Mouse (Mus musculus): ENCODE results near the gene Dlx4.

Gene Dlx4

GRCm38 (mm10) chr11:95105274-95105874 lies 40.7 kb downstream of the Dlx4 start:
- peak; percentile 58 for DNase-seq (ENCODE audit: extremely low spot score, low spot score)

DNA sequence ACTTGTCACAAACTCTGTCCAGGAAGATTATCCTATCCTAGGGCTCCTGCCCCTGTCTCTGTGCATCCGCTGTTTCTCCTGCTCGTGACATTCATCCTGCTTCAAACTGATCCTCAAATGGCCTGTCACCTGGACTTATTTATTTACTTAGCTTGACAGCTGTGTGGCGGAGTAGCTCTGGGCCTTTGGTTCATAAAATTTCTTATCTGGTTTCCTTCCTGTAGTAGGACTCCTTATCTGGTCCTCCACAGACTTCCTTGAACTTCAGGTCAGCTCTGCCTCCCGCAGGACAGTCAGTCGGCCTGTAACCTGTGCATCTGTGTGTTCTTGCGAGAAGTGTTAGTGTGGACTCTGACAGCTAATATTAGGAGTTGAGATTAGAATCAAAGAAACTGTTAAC lies 41.8 kb downstream of the Dlx4 start:
- DNase-seq (ENCODE audit: extremely low spot score, low spot score) = no peak

DNA sequence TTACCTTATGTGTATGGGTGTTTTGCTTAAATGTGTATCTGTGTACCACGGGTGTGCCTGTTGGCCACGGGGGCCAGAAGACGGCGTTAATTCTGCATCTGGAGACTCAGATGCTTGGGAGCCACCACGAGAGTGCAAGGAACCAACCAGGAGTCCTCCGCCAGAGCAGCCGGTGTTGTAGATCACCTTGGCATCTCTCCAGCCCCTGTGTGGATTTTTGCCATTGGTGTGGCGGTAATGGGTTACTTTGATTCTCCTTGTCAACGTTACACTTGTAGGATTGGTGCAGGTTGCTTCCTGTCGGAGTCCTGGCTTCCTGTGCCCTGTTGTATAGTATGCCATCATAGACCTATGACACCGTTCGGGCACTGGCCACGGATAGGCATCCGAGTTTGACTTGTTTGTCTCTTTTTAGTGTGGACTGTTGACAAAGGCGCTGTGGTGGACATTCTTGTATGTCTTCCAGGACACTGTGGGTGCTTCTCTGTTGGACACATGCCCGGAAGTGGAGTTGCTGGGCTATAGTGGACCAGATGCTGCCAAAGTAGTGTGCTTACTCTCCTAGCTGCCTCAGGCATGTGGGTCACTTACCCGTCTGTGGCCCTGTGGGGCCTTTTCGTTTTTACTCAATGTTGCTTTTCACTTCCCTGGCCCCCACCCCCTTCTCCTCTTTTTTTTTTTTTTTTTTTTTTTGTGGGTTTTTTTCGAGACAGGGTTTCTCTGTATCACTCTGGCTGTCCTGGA lies 43.7 kb downstream of the Dlx4 start:
- DNase-seq (ENCODE audit: extremely low spot score, low spot score) = no peak

GRCm38 (mm10) chr11:95101071-95101788 lies 44.8 kb downstream of the Dlx4 start:
- DNase-seq (ENCODE audit: extremely low spot score, low spot score) = no peak

DNA sequence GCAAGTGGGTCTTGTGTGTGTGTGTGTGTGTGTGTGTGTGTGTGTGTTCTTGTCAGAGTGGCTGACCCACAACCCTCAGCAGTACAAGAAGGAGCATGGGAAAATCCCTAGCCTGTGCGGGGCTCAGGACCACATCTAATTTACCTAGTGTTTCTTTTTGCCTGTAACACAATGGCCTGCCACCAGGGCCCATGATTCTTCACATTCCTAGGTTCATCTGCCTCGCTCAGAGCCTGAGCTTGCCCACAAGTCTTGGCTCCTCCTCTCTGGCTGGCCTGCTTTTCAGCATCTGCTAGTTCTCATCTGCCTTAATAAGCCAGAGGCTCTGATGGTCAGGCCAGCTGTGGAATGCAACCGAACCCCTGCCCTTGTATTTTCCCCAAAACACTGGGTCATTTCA lies 45.7 kb downstream of the Dlx4 start:
- no peak for DNase-seq (ENCODE audit: extremely low spot score, low spot score)

GRCm38 (mm10) chr11:95098346-95099095 lies 47.5 kb downstream of the Dlx4 start:
- no peak for DNase-seq (ENCODE audit: extremely low spot score, low spot score)

GRCm38 (mm10) chr11:95097889-95098288 lies 48.2 kb downstream of the Dlx4 start:
- DNase-seq (ENCODE audit: extremely low spot score, low spot score) = no peak

GRCm38 (mm10) chr11:95096608-95097373 lies 49.3 kb downstream of the Dlx4 start:
- no peak for DNase-seq (ENCODE audit: extremely low spot score, low spot score)

DNA sequence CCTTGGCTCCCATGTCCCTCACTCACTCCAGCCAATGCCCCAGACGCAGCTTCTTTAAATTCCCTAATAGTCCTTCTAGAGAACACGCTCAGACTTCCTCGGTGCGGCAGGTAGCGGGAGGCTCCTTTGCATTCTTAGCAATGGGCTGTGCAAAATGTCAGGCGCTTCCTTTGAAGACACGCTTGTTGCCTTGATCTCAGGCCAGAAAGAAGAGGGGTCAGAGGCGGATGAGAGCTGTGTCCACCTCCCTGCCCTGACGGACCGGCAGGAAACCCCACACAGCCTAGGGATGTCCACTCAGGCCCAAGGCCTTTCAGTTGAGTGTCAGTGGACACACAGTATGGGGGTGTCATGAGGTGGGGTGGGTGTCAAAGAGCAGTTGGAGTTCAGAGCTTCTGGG lies 50.5 kb downstream of the Dlx4 start:
- no peak for DNase-seq (ENCODE audit: extremely low spot score, low spot score)

- no peak for DNase-seq (ENCODE audit: extremely low spot score, low spot score)
These were observed 53.0 kb downstream of the Dlx4 start for GRCm38 (mm10) chr11:95093077-95093476.

All from neural tube, embryonic 10.5 days (tissue).